Mouse (Mus musculus) heart, embryonic 16.5 days (tissue): ENCODE measurements around the gene Tsc2. TPM values are rescaled to one million over a fixed set of nuclear protein-coding genes. Genes with fewer than 3 reads are reported as not detected.

Source experiments
- ATAC-seq: fragments of 200-750 bp; cut with Nextera tagmentation; replicated peaks from 2 replicates; pipeline ENCODE4 v1.8.0; 2017; ENCODE audit warnings: moderate number of reproducible peaks; ENCODE audit not compliant: insufficient read depth, low FRiP score; ENCODE audit errors: extremely low read depth
- H3K27ac ChIP-seq: fragments of 300-500 bp; sonication (generic); 2 replicates; pipeline ENCODE4 v1.5.1; 2014; ENCODE audit warnings: mild to moderate bottlenecking, low read length, control low read depth, moderate library complexity
- H3K27me3 ChIP-seq: fragments of 300-500 bp; sonication (generic); 2 replicates; pipeline ENCODE4 v1.6.1; 2014; ENCODE audit warnings: low read length, mixed read lengths; ENCODE audit not compliant: control insufficient read depth, insufficient read depth
- H3K36me3 ChIP-seq: fragments of 300-500 bp; sonication (generic); 2 replicates; pipeline ENCODE4 v1.6.1; 2014; ENCODE audit not compliant: control insufficient read depth, insufficient read depth
- H3K4me1 ChIP-seq: fragments of 300-500 bp; sonication (generic); 2 replicates; pipeline ENCODE4 v1.6.1; 2014; ENCODE audit warnings: low read length, mixed read lengths; ENCODE audit not compliant: control insufficient read depth, insufficient read depth
- H3K4me2 ChIP-seq: fragments of 300-500 bp; sonication (generic); 2 replicates; pipeline ENCODE4 v1.6.1; 2014; ENCODE audit warnings: low read depth, mild to moderate bottlenecking, control low read depth, low read length
- H3K4me3 ChIP-seq: fragments of 300-500 bp; sonication (generic); 2 replicates; pipeline ENCODE4 v1.5.1; 2014; ENCODE audit warnings: mild to moderate bottlenecking, control low read depth, low read length
- H3K9ac ChIP-seq: fragments of 300-500 bp; sonication (generic); 2 replicates; pipeline ENCODE4 v1.6.1; 2014; ENCODE audit warnings: low read length, control low read depth
- H3K9me3 ChIP-seq: fragments of 300-500 bp; sonication (generic); replicated peaks from 2 replicates; pipeline ENCODE4 v1.6.1; 2016; ENCODE audit warnings: low read length; ENCODE audit not compliant: control insufficient read depth
- WGBS: fragments of 180-500 bp; shearing (Covaris S2); extraction: QIAGEN DNeasy Blood & Tissue Kit; methylation state at CpG from one replicate; pipeline ENCODE4 v1.1.7; 2014; 5-methylcytosine and 5-hydroxymethylcytosine counted together
- polyA plus RNA-seq: library from polyadenylated mRNA; unstranded; fragments of >200 nt; fragmentation: Nextera tagmentation; extraction: Ambion mirVana; gene quantifications from 2 replicates; pipeline ENCODE4 v1.2.1, GENCODE M21; 2015

Tsc2 gene
- polyA plus RNA-seq = 48.1 and 53.3 TPM in 2 replicates

GRCm38 (mm10) chr17:24632167-24632812, at the start of gene Tsc2, which contains the start of gene Nthl1:
TSS of gene Tsc2 (minus strand) at chr17:24632630.
TSS of gene Nthl1 (plus strand) at chr17:24632680.
- Histone ChIP-seq H3K27me3 (0 out of 2 replicates have a peak, but pooled peaks cover 3% of the 10 kb centered on the region), H3K9me3 (no peaks in the 10 kb centered on the region), H3K9ac (peak within 1 kb of the TSS; percentile 89), H3K4me3 (peak within 1 kb of the TSS; percentile 82), H3K36me3 (peaks cover 20% of the 10 kb centered on the region), H3K4me1 (peaks cover 29% of the 10 kb centered on the region), H3K27ac (peak within 1 kb of the TSS; percentile 94), H3K4me2 (peak within 1 kb of the TSS; percentile 87)
- 1% methylated on average over 49 of the region's 51 CpGs for WGBS
- peak; percentile 76 for ATAC-seq

GRCm38 (mm10) chr17:24677500-24678080, 45.2 kb upstream of the Tsc2 start:
- Histone ChIP-seq H3K4me3 (no peak overlapping the region), H3K4me1 (peaks cover 5% of the 10 kb centered on the region), H3K27me3 (no peaks in the 10 kb centered on the region), H3K9ac (no peak overlapping the region), H3K4me2 (no peak overlapping the region), H3K9me3 (no peaks in the 10 kb centered on the region), H3K36me3 (peaks cover 41% of the 10 kb centered on the region), H3K27ac (no peak overlapping the region)
- no peak for ATAC-seq
- WGBS = 90% methylated on average over 24 of the region's 24 CpGs

- H3K9me3 ChIP-seq = no peaks in the 10 kb centered on the region
- H3K9ac ChIP-seq = no peak overlapping the region
- 92% methylated on average over 5 of the region's 5 CpGs for WGBS
- H3K4me1 ChIP-seq = peaks cover 11% of the 10 kb centered on the region
- H3K4me2 ChIP-seq = no peak overlapping the region
- H3K4me3 ChIP-seq = no peak overlapping the region
- no peak for ATAC-seq
- H3K36me3 ChIP-seq = peaks cover 37% of the 10 kb centered on the region
- no peaks in the 10 kb centered on the region for H3K27me3 ChIP-seq
- no peak overlapping the region for H3K27ac ChIP-seq
Observed at GRCm38 (mm10) chr17:24676877-24677276, 44.4 kb upstream of the Tsc2 start.

GRCm38 (mm10) chr17:24676187-24676586, 43.8 kb upstream of the Tsc2 start:
- no peaks in the 10 kb centered on the region for H3K9me3 ChIP-seq
- WGBS = 60% methylated on average over 2 of the region's 2 CpGs
- H3K4me2 ChIP-seq = no peak overlapping the region
- no peak overlapping the region for H3K27ac ChIP-seq
- no peak for ATAC-seq
- no peaks in the 10 kb centered on the region for H3K27me3 ChIP-seq
- peaks cover 18% of the 10 kb centered on the region for H3K4me1 ChIP-seq
- H3K36me3 ChIP-seq = peaks cover 33% of the 10 kb centered on the region
- H3K9ac ChIP-seq = no peak overlapping the region
- no peak overlapping the region for H3K4me3 ChIP-seq

GRCm38 (mm10) chr17:24674277-24674676, 41.8 kb upstream of the Tsc2 start:
- no peak for ATAC-seq
- WGBS = 59% methylated on average over 7 of the region's 7 CpGs
- no peaks in the 10 kb centered on the region for H3K9me3 ChIP-seq
- no peak overlapping the region for H3K27ac ChIP-seq
- H3K4me2 ChIP-seq = no peak overlapping the region
- H3K36me3 ChIP-seq = peaks cover 19% of the 10 kb centered on the region
- no peaks in the 10 kb centered on the region for H3K27me3 ChIP-seq
- H3K4me3 ChIP-seq = no peak overlapping the region
- H3K9ac ChIP-seq = no peak overlapping the region
- peaks cover 28% of the 10 kb centered on the region for H3K4me1 ChIP-seq

GRCm38 (mm10) chr17:24672141-24672540, 39.7 kb upstream of the Tsc2 start:
- 24% methylated on average over 5 of the region's 5 CpGs for WGBS
- Histone ChIP-seq H3K4me3 (no peak overlapping the region), H3K4me2 (peak overlapping the region; percentile 42), H3K27me3 (no peaks in the 10 kb centered on the region), H3K27ac (peak overlapping the region; percentile 42; the same call in 1 of the 2 replicates), H3K4me1 (peaks cover 33% of the 10 kb centered on the region), H3K9me3 (no peaks in the 10 kb centered on the region), H3K9ac (peak overlapping the region; percentile 97; the same call in 1 of the 2 replicates), H3K36me3 (peaks cover 3% of the 10 kb centered on the region; the same call in 1 of the 2 replicates)
- no peak for ATAC-seq

- H3K9ac ChIP-seq = peak overlapping the region; percentile 97
- H3K4me1 ChIP-seq = peaks cover 33% of the 10 kb centered on the region
- 58% methylated on average over 5 of the region's 5 CpGs for WGBS
- H3K27ac ChIP-seq = no peak overlapping the region
- H3K27me3 ChIP-seq = no peaks in the 10 kb centered on the region
- H3K36me3 ChIP-seq = no peaks in the 10 kb centered on the region
- no peaks in the 10 kb centered on the region for H3K9me3 ChIP-seq
- no peak for ATAC-seq
- H3K4me3 ChIP-seq = no peak overlapping the region
- peak overlapping the region; percentile 79; the same call in 1 of the 2 replicates for H3K4me2 ChIP-seq
Observed at GRCm38 (mm10) chr17:24671346-24671745, 38.9 kb upstream of the Tsc2 start.

- Histone ChIP-seq H3K36me3 (no peaks in the 10 kb centered on the region), H3K9ac (peak overlapping the region; percentile 97), H3K4me1 (peaks cover 30% of the 10 kb centered on the region), H3K4me3 (peak overlapping the region; percentile 91), H3K27me3 (no peaks in the 10 kb centered on the region), H3K4me2 (peak overlapping the region; percentile 79), H3K27ac (peak overlapping the region; percentile 87), H3K9me3 (no peaks in the 10 kb centered on the region)
- 8% methylated on average over 8 of the region's 8 CpGs for WGBS
- ATAC-seq = no peak
Observed at GRCm38 (mm10) chr17:24670246-24670844, 37.9 kb upstream of the Tsc2 start.
